Mouse (Mus musculus) forebrain, embryonic 13.5 days (tissue): ENCODE data around the gene 3110021N24Rik. TPM values are rescaled to one million over a fixed set of nuclear protein-coding genes. Genes with fewer than 3 reads are reported as not detected.

Experiments
- ATAC-seq: fragments of 200-750 bp; cut with Nextera tagmentation; 2 replicates; pipeline ENCODE4 v1.8.0; 2017
- H3K27ac ChIP-seq: fragments of 300-500 bp; sonication (generic); 2 replicates; pipeline ENCODE4 v1.5.1; 2015; ENCODE audit warnings: inconsistent platforms, mild to moderate bottlenecking, moderate library complexity
- H3K27me3 ChIP-seq: fragments of 300-500 bp; sonication (generic); 2 replicates; pipeline ENCODE4 v1.6.1; 2015; ENCODE audit warnings: mild to moderate bottlenecking, inconsistent platforms
- H3K36me3 ChIP-seq: fragments of 300-500 bp; sonication (generic); 2 replicates; pipeline ENCODE4 v1.6.1; 2015; ENCODE audit warnings: mild to moderate bottlenecking, inconsistent platforms; ENCODE audit not compliant: poor library complexity, severe bottlenecking
- H3K4me1 ChIP-seq: fragments of 300-500 bp; sonication (generic); 2 replicates; pipeline ENCODE4 v1.6.1; 2015; ENCODE audit warnings: inconsistent platforms
- H3K4me2 ChIP-seq: fragments of 300-500 bp; sonication (generic); 2 replicates; pipeline ENCODE4 v1.6.1; 2015; ENCODE audit warnings: inconsistent platforms, mild to moderate bottlenecking, moderate library complexity
- H3K4me3 ChIP-seq: fragments of 300-500 bp; sonication (generic); 2 replicates; pipeline ENCODE4 v1.5.1; 2015; ENCODE audit warnings: mild to moderate bottlenecking, inconsistent platforms
- H3K9ac ChIP-seq: fragments of 300-500 bp; sonication (generic); 2 replicates; pipeline ENCODE4 v1.6.1; 2015; ENCODE audit warnings: mild to moderate bottlenecking, inconsistent platforms
- H3K9me3 ChIP-seq: fragments of 300-500 bp; sonication (generic); replicated peaks from 2 replicates; pipeline ENCODE4 v1.6.1; 2016; ENCODE audit warnings: inconsistent platforms
- WGBS: fragments of 180-500 bp; shearing (Covaris S2); methylation state at CpG from one replicate; pipeline ENCODE4 v1.1.7; 2015; 5-methylcytosine and 5-hydroxymethylcytosine counted together
- polyA plus RNA-seq: library from polyadenylated mRNA; unstranded; fragments of >200 nt; fragmentation: Nextera tagmentation; extraction: Ambion mirVana; gene quantifications from 2 replicates; pipeline ENCODE4 v1.2.1, GENCODE M21; 2015

3110021N24Rik gene
- polyA plus RNA-seq, 1 experiment from 2014 or later: 2.2 TPM

DNA sequence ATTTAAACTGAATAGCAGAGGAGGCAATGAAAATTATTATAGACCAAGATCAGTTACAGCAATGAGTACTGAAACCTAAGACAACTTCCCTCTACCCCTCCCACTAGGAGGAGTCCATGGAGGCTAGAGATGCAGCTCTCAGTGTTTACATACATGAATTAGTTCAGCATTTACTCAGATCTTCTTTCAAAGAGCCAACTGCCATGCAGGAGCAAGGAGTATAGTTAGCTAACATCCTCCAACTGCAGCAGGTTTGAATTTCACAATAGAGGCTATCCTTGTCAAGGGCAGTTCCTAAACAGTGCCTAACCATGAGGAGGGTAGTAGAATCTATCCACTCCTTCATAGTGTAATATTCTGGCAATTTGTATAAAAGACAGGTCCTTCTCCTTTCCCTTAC is 49.1 kb downstream of the 3110021N24Rik start:
- H3K4me3 ChIP-seq: no peak overlapping the region
- H3K9ac ChIP-seq: no peak overlapping the region
- H3K36me3 ChIP-seq: no peaks in the 10 kb centered on the region
- no peaks in the 10 kb centered on the region for H3K4me1 ChIP-seq
- no peak overlapping the region for H3K4me2 ChIP-seq
- H3K27me3 ChIP-seq: no peaks in the 10 kb centered on the region
- H3K9me3 ChIP-seq: no peaks in the 10 kb centered on the region
- ATAC-seq: no peak
- H3K27ac ChIP-seq: no peak overlapping the region

- Histone ChIP-seq H3K36me3 (no peaks in the 10 kb centered on the region), H3K9ac (peak overlapping the region; percentile 98), H3K27me3 (no peaks in the 10 kb centered on the region), H3K27ac (peak overlapping the region; percentile 97), H3K4me3 (peak overlapping the region; percentile 93), H3K4me1 (peaks cover 10% of the 10 kb centered on the region), H3K4me2 (peak overlapping the region; percentile 70), H3K9me3 (no peaks in the 10 kb centered on the region)
- ATAC-seq: no peak
- WGBS: under 1% methylated on average over 7 of the region's 7 CpGs
Observed at GRCm38 (mm10) chr4:108779763-108780056, 60.3 kb downstream of the 3110021N24Rik start.

- Histone ChIP-seq H3K9ac (peak within 1 kb of the TSS; percentile 98), H3K27me3 (no peaks in the 10 kb centered on the region)
Observed at GRCm38 (mm10) chr4:108780057-108780863, 60.8 kb downstream of the 3110021N24Rik start, which contains the start of gene Zfyve9. Gene Zfyve9, minus strand, starts transcription at chr4:108780798.

GRCm38 (mm10) chr4:108780864-108781205 is 61.4 kb downstream of the 3110021N24Rik start:
- peak overlapping the region; percentile 97 for H3K27ac ChIP-seq
- peaks cover 10% of the 10 kb centered on the region for H3K4me1 ChIP-seq
- peak overlapping the region; percentile 98 for H3K9ac ChIP-seq
- peak overlapping the region; percentile 93 for H3K4me3 ChIP-seq
- no peaks in the 10 kb centered on the region for H3K36me3 ChIP-seq
- H3K4me2 ChIP-seq: peak overlapping the region; percentile 70
- no peaks in the 10 kb centered on the region for H3K27me3 ChIP-seq
- no peak for ATAC-seq
- H3K9me3 ChIP-seq: no peaks in the 10 kb centered on the region
- 2% methylated on average over 8 of the region's 20 CpGs for WGBS

More at GRCm38 (mm10) chr4:108780057-108780863, 60.8 kb downstream of the 3110021N24Rik start, which contains the start of gene Zfyve9:
- peak within 1 kb of the TSS; percentile 97 for H3K27ac ChIP-seq
- H3K4me2 ChIP-seq: peak within 1 kb of the TSS; percentile 70
- ATAC-seq: peak; percentile 92
- no peaks in the 10 kb centered on the region for H3K9me3 ChIP-seq
- H3K4me3 ChIP-seq: peak within 1 kb of the TSS; percentile 93
- WGBS: under 1% methylated on average over 67 of the region's 111 CpGs
- peaks cover 10% of the 10 kb centered on the region for H3K4me1 ChIP-seq
- no peaks in the 10 kb centered on the region for H3K36me3 ChIP-seq

DNA sequence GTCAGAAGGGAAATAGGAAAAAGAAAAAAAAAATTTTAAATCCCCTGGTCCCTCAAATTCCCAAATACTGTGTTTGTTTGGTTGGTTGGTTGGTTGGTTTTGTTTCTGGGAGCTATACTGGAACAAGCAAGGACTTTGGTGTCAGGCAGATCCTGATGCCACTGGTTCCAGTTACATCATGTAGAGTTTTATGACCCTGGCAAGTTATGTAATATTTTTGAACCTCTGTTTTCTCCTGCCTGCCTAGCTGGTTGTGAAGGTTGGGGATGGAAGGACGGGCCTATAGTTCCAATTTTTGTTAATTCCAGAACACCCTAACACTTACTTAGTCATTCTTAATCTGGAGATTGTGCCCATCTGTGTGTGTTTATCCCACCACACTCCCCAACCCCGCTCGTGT is 62.1 kb downstream of the 3110021N24Rik start:
- peak overlapping the region; percentile 70 for H3K4me2 ChIP-seq
- no peaks in the 10 kb centered on the region for H3K9me3 ChIP-seq
- no peak for ATAC-seq
- H3K27me3 ChIP-seq: no peaks in the 10 kb centered on the region
- no peak overlapping the region for H3K27ac ChIP-seq
- H3K9ac ChIP-seq: 0 out of 2 replicates have a peak overlapping the region, but pooled peaks have one; percentile 4
- no peaks in the 10 kb centered on the region for H3K36me3 ChIP-seq
- H3K4me3 ChIP-seq: peak overlapping the region; percentile 93; the same call in 1 of the 2 replicates
- WGBS: 58% methylated on average over 3 of the region's 3 CpGs
- peaks cover 10% of the 10 kb centered on the region for H3K4me1 ChIP-seq

DNA sequence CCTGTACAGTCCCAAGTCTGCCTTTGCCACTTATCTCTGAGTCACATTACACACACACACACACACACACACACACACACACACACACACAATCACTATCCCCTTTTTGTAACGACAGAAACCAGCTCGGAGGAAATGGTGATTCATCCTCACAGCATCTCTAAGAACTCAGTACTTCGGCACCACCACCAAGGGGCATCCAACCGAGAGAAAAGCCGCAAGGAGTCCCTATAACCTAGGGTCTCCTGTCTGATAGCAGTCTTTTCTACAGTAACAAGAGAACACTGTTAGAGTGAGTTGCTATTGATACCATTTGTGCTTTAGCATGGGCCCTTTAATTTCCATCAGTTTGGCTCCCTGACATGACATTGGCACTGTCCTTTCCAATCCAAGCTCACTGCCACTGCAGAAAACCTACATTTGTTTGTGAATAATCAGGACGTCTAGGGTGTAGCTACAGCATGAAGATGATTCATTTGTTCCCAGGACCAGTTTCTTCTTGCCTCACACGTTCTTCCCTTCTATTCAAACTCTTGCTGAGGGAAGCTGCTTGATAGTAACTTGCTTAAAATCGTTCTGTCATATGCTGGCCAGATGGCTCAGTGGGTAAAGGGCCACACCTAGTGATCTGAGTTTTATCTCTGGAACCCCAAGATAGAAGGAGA is 63.1 kb downstream of the 3110021N24Rik start:
- no peak overlapping the region for H3K4me2 ChIP-seq
- H3K27ac ChIP-seq: no peak overlapping the region
- no peak overlapping the region for H3K4me3 ChIP-seq
- H3K36me3 ChIP-seq: no peaks in the 10 kb centered on the region
- WGBS: 39% methylated on average over 8 of the region's 8 CpGs
- no peaks in the 10 kb centered on the region for H3K9me3 ChIP-seq
- ATAC-seq: no peak
- no peak overlapping the region for H3K9ac ChIP-seq
- H3K27me3 ChIP-seq: no peaks in the 10 kb centered on the region
- peaks cover 10% of the 10 kb centered on the region for H3K4me1 ChIP-seq

- Histone ChIP-seq H3K4me3 (no peak overlapping the region), H3K27me3 (no peaks in the 10 kb centered on the region), H3K4me1 (no peaks in the 10 kb centered on the region), H3K9ac (no peak overlapping the region), H3K9me3 (no peaks in the 10 kb centered on the region), H3K36me3 (no peaks in the 10 kb centered on the region), H3K27ac (no peak overlapping the region), H3K4me2 (no peak overlapping the region)
- ATAC-seq: no peak
- WGBS: 81% methylated on average over 6 of the region's 6 CpGs
Observed at GRCm38 (mm10) chr4:108789258-108789936, 69.9 kb downstream of the 3110021N24Rik start.

- no peak overlapping the region for H3K4me2 ChIP-seq
- no peaks in the 10 kb centered on the region for H3K4me1 ChIP-seq
- no peak overlapping the region for H3K9ac ChIP-seq
- H3K27ac ChIP-seq: no peak overlapping the region
- 62% methylated on average over 1 of the region's 1 CpGs for WGBS
- no peak for ATAC-seq
- H3K27me3 ChIP-seq: no peaks in the 10 kb centered on the region
- no peaks in the 10 kb centered on the region for H3K36me3 ChIP-seq
- H3K4me3 ChIP-seq: no peak overlapping the region
- H3K9me3 ChIP-seq: no peaks in the 10 kb centered on the region
Observed at GRCm38 (mm10) chr4:108790507-108790906, 71.1 kb downstream of the 3110021N24Rik start.

GRCm38 (mm10) chr4:108793941-108794340 is 74.5 kb downstream of the 3110021N24Rik start:
- H3K27me3 ChIP-seq: no peaks in the 10 kb centered on the region
- no peak overlapping the region for H3K4me3 ChIP-seq
- no peak overlapping the region for H3K9ac ChIP-seq
- no peak overlapping the region for H3K27ac ChIP-seq
- ATAC-seq: no peak
- no peaks in the 10 kb centered on the region for H3K36me3 ChIP-seq
- no peaks in the 10 kb centered on the region for H3K9me3 ChIP-seq
- H3K4me2 ChIP-seq: no peak overlapping the region
- no peaks in the 10 kb centered on the region for H3K4me1 ChIP-seq
- WGBS: 56% methylated on average over 1 of the region's 1 CpGs

- Histone ChIP-seq H3K27ac (no peak overlapping the region), H3K4me3 (no peak overlapping the region), H3K9ac (no peak overlapping the region), H3K27me3 (no peaks in the 10 kb centered on the region), H3K9me3 (no peaks in the 10 kb centered on the region), H3K4me2 (no peak overlapping the region), H3K36me3 (no peaks in the 10 kb centered on the region), H3K4me1 (no peaks in the 10 kb centered on the region)
- WGBS: 72% methylated on average over 4 of the region's 4 CpGs
- ATAC-seq: no peak
Observed at GRCm38 (mm10) chr4:108796701-108797100, 77.3 kb downstream of the 3110021N24Rik start.

DNA sequence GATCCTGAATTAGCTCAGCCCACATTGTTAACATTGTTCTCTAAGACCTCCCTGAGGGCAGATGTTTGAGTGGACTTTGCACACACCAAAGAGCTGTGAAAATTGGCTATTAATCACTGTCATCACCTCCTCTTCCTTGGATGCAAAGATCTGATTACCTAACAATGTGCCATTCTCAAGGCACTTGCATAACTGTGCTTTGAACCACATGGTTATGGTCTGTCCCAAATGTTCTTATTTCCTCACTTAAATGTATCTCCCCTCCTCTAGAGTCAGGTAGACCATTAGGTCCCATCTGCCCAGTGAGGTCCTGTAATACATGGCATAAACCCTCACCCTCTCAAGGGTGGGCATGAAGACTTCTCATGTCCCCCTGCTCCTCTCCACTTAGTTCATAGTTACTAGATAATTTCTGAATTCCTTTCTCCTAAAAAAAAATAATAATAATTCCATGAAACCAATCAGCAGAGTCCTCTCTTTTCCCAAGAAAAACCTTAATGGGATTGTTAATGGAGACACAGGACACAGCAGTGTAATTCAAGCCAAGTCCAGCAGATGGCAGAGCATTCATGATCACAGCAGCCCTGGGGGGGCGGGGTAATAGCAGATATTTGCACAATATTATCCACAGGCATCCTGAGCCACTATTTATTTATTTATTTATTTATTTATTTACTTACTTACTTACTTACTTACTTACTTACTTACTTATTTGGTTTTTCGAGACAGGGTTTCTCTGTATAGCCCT is 78.8 kb downstream of the 3110021N24Rik start:
- ATAC-seq: 0 out of 2 replicates have a peak, but pooled peaks have one; percentile 48

More for the DNA sequence above, 78.8 kb downstream of the 3110021N24Rik start:
- H3K36me3 ChIP-seq: no peaks in the 10 kb centered on the region
- no peak overlapping the region for H3K27ac ChIP-seq
- no peak overlapping the region for H3K4me2 ChIP-seq
- no peak overlapping the region for H3K4me3 ChIP-seq
- H3K9ac ChIP-seq: no peak overlapping the region
- H3K4me1 ChIP-seq: no peaks in the 10 kb centered on the region
- WGBS: 60% methylated on average over 2 of the region's 2 CpGs
- H3K27me3 ChIP-seq: no peaks in the 10 kb centered on the region
- H3K9me3 ChIP-seq: no peaks in the 10 kb centered on the region
